Mouse (Mus musculus) erythroblast, embryonic 14.5 days (primary cell): ENCODE measurements around the gene Trappc5. TPM values are rescaled to one million over a fixed set of nuclear protein-coding genes. Genes with fewer than 3 reads are reported as not detected.
A peak's percentile ranks its signal among the peaks of the same experiment; 100 is the strongest.

Source experiments
- H3K27me3 ChIP-seq: 2 replicates; pipeline ENCODE4 v1.6.1; 2012; ENCODE audit warnings: inconsistent platforms; ENCODE audit not compliant: control insufficient read depth
- H3K36me3 ChIP-seq: 2 replicates; pipeline ENCODE4 v1.6.1; 2012; ENCODE audit warnings: mild to moderate bottlenecking, inconsistent platforms; ENCODE audit not compliant: control insufficient read depth
- H3K4me1 ChIP-seq: 2 replicates; pipeline ENCODE4 v1.6.1; 2012; ENCODE audit warnings: inconsistent platforms; ENCODE audit not compliant: control insufficient read depth
- H3K4me3 ChIP-seq: replicated peaks from 2 replicates; pipeline ENCODE3; 2012; ENCODE audit warnings: moderate library complexity, mild to moderate bottlenecking, inconsistent platforms
- H3K9me3 ChIP-seq: 2 replicates; pipeline ENCODE4 v1.6.1; 2012; ENCODE audit warnings: low read length, inconsistent platforms, mixed read lengths; ENCODE audit not compliant: control insufficient read depth
- GATA1 ChIP-seq: IDR thresholded peaks from 2 replicates; pipeline ENCODE4 v1.6.1; 2012; ENCODE audit warnings: low read length, inconsistent platforms, mixed read lengths
- TAL1 ChIP-seq: IDR thresholded peaks from 3 replicates; pipeline ENCODE4 v1.6.1; 2012; ENCODE audit warnings: low read length, inconsistent platforms, mixed read lengths
- polyA plus RNA-seq: library from polyadenylated mRNA; stranded (reverse); fragments of >175 nt; gene quantifications from 2 replicates; pipeline ENCODE4 v1.2.3, GENCODE M21; 2012

Trappc5 gene
- polyA plus RNA-seq, 1 experiment, result 0.90 TPM

DNA sequence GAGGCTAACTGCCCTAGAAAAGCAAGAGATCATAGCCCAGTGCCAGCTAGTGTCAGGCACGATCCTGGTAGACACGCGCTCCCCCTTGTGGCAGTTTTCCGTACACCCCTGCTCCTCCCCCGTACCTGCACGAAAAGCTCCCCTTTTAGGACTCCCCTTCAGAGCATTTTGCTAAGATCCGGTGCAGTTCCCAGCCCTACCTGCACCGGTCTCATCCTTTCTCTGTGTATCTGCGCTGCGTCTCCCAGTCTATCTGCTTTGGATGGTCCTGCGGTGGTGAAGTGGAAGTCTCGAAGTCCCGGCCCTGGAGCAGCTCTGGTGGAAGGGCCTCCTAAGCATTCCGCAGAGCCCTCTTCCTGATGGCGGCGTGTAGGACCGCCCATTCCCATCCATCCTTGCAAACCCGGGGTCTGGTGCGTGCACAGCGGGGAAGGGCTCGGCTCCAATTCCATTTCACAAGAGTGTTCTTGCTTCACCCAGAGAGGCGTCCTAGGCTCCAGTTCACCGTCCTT lies 4.1 kb upstream of the Trappc5 start, which contains the start of gene Fcor:
Gene Fcor (minus strand): TSS at position 383 of the 512 bp plus-strand sequence.
- no peak for TF ChIP-seq GATA1
- Histone ChIP-seq H3K4me3 (peak within 1 kb of the TSS; percentile 59), H3K36me3 (no peaks in the 10 kb centered on the region), H3K27me3 (no peaks in the 10 kb centered on the region), H3K4me1 (peaks cover 17% of the 10 kb centered on the region), H3K9me3 (no peaks in the 10 kb centered on the region)

DNA sequence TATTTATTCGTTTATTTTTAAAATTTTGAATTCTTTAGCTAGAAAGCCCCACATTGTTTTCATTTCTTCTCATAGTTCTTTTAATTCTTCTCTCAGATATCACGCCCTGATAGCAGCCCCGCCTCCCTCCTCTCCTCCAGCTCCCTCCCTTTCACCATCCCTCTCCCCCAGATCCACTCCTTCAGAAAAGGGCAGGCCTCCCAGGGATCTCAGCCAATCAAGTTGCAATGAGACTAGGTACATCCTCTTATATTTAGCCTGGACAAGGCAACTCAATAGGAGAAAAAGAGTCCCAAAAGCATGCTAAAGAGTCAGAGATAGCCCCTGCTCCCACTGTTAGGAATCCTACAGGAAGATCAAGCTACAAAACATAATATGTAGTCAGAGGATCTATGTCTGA lies 1.4 kb upstream of the Trappc5 start:
- Histone ChIP-seq H3K4me3 (no peak overlapping the region), H3K4me1 (peaks cover 33% of the 10 kb centered on the region), H3K27me3 (no peaks in the 10 kb centered on the region), H3K9me3 (peaks cover 6% of the 10 kb centered on the region), H3K36me3 (peaks cover 13% of the 10 kb centered on the region)
- TF ChIP-seq TAL1 (no peak), GATA1 (no peak)

DNA sequence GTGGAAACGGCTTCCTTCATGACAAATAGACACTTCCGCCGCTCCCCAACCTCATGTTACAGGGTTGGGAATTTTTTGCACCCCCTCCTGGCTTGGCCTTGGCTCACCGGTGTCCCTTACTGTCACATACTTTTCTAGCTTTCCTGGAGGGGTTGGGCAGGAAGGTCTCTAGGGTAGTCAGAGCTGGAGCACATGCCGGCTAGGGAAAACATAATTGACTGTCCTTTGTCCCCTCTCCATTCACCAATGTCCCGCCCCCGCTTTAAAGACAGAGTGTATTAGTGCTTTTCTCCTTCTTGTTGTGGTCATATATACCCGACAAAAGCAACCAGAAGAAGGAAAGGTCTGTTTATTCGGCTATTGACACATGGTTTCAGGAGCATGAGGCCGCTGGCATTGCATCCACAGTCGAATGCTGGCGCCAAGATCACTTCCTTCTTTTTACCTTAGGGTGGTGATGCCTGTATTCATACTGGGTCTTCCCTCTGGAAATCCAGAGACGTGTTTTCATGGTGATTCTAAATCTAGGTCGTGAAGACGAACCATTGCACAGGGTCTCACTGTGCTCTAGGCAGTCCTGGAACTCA lies 987 bp downstream of the Trappc5 start:
- H3K9me3 ChIP-seq, result peaks cover 6% of the 10 kb centered on the region
- no peaks in the 10 kb centered on the region for H3K27me3 ChIP-seq
- peaks cover 28% of the 10 kb centered on the region for H3K36me3 ChIP-seq
- no peak for TF ChIP-seq TAL1
- TF ChIP-seq GATA1, result no peak
- peak overlapping the region; percentile 98 for H3K4me3 ChIP-seq
- peaks cover 30% of the 10 kb centered on the region for H3K4me1 ChIP-seq

DNA sequence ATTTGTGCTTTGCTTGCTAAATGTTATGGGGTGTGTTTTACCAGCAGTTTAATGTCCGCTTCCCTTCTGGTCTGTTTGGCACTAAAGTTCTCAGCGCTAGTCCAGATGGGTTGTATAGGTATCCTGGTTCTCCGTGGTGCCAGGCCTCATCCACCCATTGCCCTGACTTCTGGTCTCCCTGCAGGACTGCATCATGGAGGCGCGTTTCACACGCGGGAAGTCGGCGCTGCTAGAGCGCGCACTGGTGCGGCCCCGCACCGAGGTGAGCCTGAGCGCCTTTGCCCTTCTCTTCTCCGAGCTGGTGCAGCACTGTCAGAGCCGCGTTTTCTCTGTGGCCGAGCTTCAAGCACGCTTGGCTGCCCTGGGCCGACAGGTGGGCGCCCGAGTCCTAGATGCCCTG lies 2.7 kb downstream of the Trappc5 start:
- Histone ChIP-seq H3K9me3 (peaks cover 6% of the 10 kb centered on the region), H3K27me3 (no peaks in the 10 kb centered on the region), H3K36me3 (peaks cover 30% of the 10 kb centered on the region), H3K4me3 (no peak overlapping the region), H3K4me1 (peaks cover 26% of the 10 kb centered on the region)
- TF ChIP-seq TAL1, result no peak
- no peak for TF ChIP-seq GATA1

DNA sequence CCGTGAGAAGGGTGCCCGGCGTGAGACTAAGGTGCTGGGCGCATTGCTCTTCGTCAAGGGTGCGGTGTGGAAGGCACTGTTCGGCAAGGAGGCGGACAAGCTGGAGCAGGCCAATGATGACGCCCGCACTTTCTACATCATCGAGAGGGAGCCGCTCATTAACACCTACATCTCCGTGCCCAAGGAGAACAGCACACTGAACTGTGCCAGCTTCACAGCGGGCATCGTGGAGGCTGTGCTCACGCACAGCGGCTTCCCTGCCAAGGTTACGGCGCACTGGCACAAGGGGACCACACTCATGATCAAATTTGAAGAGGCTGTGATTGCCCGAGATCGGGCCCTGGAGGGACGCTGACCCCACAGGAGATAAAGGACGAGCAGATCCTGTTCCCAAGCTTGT lies 3.1 kb downstream of the Trappc5 start:
- Histone ChIP-seq H3K4me3 (no peak overlapping the region), H3K27me3 (no peaks in the 10 kb centered on the region), H3K9me3 (peaks cover 6% of the 10 kb centered on the region), H3K4me1 (peaks cover 26% of the 10 kb centered on the region), H3K36me3 (peaks cover 30% of the 10 kb centered on the region)
- TF ChIP-seq GATA1 (no peak), TAL1 (no peak)

DNA sequence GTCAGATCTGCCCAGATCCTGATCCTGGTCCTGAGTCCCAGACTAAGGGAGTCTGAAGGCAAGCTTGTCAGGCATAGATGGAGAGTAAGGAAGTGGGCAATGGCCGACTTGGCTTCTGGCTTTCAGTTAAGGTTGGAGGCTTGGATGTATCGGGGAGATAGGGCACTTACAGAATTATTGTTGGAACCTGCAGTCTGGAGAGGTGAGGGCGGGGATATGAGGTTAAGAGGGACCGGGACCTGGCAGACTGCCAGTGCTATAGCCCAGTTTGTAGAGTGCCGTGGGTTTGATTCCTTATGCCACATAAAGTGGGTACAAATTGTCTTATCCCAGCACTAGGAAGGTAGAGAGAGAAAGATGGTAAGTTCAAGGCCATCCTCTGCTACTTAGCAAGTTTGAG lies 3.6 kb downstream of the Trappc5 start:
- H3K4me1 ChIP-seq, result peaks cover 26% of the 10 kb centered on the region
- TF ChIP-seq TAL1 (no peak), GATA1 (no peak)
- H3K9me3 ChIP-seq, result peaks cover 6% of the 10 kb centered on the region
- H3K27me3 ChIP-seq, result no peaks in the 10 kb centered on the region
- no peak overlapping the region for H3K4me3 ChIP-seq
- peaks cover 30% of the 10 kb centered on the region for H3K36me3 ChIP-seq

DNA sequence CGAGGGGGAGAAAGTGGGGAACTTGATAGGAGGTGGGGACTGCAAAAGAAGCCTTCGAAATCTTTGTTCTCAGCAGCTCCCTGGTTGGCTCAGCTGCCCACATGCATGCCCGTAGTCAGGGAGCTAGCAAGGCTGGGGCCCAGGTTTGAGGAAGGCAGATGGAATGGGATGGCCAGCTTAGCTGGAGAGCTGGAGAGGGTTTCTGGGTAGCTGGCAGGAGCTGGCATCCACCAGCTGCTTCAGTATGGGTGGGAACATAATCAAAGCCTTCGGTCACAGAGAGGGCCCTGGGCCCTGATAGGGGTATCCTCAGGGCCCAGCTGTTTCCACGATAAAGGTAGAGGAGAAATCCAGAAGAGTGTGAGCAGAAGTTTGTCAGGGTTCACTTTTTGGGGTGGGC lies 6.3 kb downstream of the Trappc5 start:
- Histone ChIP-seq H3K36me3 (peaks cover 30% of the 10 kb centered on the region), H3K4me3 (no peak overlapping the region), H3K27me3 (no peaks in the 10 kb centered on the region), H3K9me3 (peaks cover 6% of the 10 kb centered on the region), H3K4me1 (peaks cover 12% of the 10 kb centered on the region)
- TF ChIP-seq TAL1 (no peak), GATA1 (no peak)

DNA sequence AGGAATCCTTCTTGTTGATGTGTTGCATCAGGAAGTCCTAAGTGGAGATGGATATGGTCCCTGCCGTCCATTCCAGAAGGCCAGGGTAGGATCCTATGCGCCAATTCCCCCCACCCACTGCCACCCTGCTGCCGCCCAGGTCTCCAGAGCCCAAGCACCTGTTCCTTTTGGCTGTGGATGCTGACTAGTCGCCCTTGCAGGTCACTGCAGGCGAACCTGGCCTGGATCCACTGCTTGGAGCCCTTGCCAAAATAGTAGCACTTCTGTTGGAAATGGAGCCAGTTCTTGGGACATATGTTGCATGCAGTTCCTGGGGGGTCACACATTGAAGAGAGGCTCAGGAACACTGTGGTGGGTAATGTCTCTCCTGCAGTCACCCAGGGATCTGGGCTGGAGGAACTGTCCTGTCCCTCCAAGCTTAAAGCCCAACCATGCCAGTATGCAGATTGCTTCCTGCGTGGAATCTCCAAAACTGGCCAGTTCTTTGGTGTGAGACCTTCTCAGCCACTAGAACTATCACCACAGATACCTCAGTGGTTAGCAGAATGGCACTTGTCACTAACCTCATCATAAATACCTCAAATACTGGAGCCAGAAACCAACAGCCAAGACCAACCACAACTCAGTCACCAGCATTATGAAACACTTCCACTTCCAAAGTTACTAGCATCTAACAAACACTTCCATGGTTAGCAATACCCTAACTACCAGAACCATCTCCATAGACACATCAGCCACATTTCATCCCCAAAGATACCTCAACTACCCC lies 7.5 kb downstream of the Trappc5 start:
- Histone ChIP-seq H3K4me3 (no peak overlapping the region), H3K4me1 (peaks cover 6% of the 10 kb centered on the region; the same call in 1 of the 2 replicates)

DNA sequence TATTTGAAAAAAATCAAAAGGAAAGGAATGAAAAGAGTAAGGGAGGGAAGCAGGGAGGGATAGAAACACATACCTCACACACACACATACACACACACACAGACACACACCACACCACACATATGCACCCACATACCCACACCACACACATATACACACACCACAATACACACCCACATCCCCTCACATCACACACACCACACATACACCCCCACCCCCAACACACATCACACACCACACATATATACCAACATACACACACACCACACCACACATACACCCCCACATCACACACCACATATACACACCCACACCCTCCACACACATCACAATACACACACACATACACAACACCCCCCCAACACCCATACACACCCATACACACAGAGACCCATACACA lies 8.4 kb downstream of the Trappc5 start:
- H3K4me3 ChIP-seq, result no peak overlapping the region
- H3K27me3 ChIP-seq, result no peaks in the 10 kb centered on the region
- no peaks in the 10 kb centered on the region for H3K9me3 ChIP-seq
- TF ChIP-seq GATA1, result no peak
- TF ChIP-seq TAL1, result no peak
- no peaks in the 10 kb centered on the region for H3K4me1 ChIP-seq
- H3K36me3 ChIP-seq, result peaks cover 19% of the 10 kb centered on the region

More for the DNA sequence above, 7.5 kb downstream of the Trappc5 start:
- no peaks in the 10 kb centered on the region for H3K27me3 ChIP-seq
- H3K9me3 ChIP-seq, result peaks cover 6% of the 10 kb centered on the region
- no peak for TF ChIP-seq GATA1
- no peak for TF ChIP-seq TAL1
- peaks cover 29% of the 10 kb centered on the region for H3K36me3 ChIP-seq
